Mouse (Mus musculus) ES-E14 (cell line): ENCODE data around the gene Bicra.

Experiments used
- CHD2 ChIP-seq: IDR thresholded peaks from 2 replicates; pipeline ENCODE4 v1.6.1; 2014; ENCODE audit warnings: mild to moderate bottlenecking, low read depth, low read length, inconsistent platforms
- HCFC1 ChIP-seq: IDR thresholded peaks from 2 replicates; pipeline ENCODE4 v1.6.1; 2012; ENCODE audit warnings: low read length, inconsistent platforms, borderline replicate concordance; ENCODE audit not compliant: insufficient read depth
- MAFK ChIP-seq: IDR thresholded peaks from 2 replicates; pipeline ENCODE4 v1.6.1; 2014; ENCODE audit warnings: mild to moderate bottlenecking, low read depth, low read length, inconsistent platforms; ENCODE audit not compliant: insufficient read depth
- ZC3H11A ChIP-seq: IDR thresholded peaks from 2 replicates; pipeline ENCODE4 v1.6.1; 2012; ENCODE audit warnings: low read depth, mild to moderate bottlenecking, inconsistent platforms, low read length, borderline replicate concordance
- ZNF384 ChIP-seq: IDR thresholded peaks from 2 replicates; pipeline ENCODE4 v1.6.1; 2012; ENCODE audit warnings: low read depth, low read length, inconsistent platforms

DNA sequence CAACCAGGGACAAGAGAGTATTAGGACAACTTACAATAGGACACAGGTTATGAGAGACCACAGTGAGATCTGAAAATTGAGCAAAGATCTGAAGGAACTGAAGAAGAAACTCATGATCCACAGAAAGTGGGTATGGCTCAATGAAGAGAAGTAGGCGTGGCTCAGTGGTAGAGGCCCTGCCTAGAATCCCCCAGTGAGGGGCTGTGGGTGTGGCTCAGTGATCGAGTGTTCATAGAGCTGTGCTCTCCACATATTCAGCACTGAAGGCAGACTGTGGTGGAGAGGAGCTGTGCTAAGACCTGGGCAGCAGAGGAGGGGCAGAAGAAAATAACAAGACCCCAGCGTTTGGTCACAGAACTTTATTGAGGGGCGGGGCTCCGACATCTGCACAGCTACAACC is 110.2 kb downstream of the Bicra start:
- TF ChIP-seq HCFC1 (no peak), ZNF384 (no peak), ZC3H11A (no peak), CHD2 (no peak), MAFK (no peak)
